Mouse (Mus musculus): ENCODE measurements around the gene Mvb12b. TPM values are rescaled to one million over a fixed set of nuclear protein-coding genes. Genes with fewer than 3 reads are reported as not detected.

The Mvb12b gene
- polyA plus RNA-seq, 1 experiment, result 79.3 TPM

DNA sequence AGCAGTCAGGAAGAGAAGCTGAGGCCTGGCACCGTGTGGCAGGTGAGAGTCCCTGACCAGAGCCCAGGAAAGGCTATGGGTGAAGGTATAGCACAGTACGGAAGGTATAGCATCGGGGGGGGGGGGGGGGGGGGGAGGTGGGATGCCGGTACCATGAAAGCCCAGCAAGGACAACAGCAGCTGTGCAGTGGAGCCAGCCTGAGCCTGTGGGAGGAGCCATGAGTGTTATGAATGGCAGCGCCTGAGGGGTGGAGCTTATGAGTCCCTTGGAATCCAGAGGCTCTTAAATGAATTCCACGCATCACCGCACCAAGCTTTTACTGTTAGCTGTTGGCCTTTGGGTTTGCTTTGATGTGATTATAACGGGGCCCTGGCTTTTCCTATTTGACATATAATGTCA is 123.3 kb downstream of the Mvb12b start:
- TF ChIP-seq POLR2A (IDR thresholded peaks at IDR 0.05; ENCODE audit: control insufficient read depth, extremely low read depth, insufficient read depth, low read length, poor library complexity) (no peak), CTCF (IDR thresholded peaks at IDR 0.05; ENCODE audit: borderline replicate concordance, control insufficient read depth, extremely low read depth, insufficient read depth, low read length, poor library complexity) (no peak)
- H3K36me3 ChIP-seq (ENCODE audit: control insufficient read depth, insufficient read depth, low read length), result no peaks in the 10 kb centered on the region
- H3K4me3 ChIP-seq (ENCODE audit: control insufficient read depth, insufficient read depth, low read length), result no peak overlapping the region
- 89% methylated on average over 8 of the region's 8 CpGs for WGBS
- DNase-seq, result no peak
- H3K27me3 ChIP-seq (ENCODE audit: control insufficient read depth, insufficient read depth, low read length), result no peaks in the 10 kb centered on the region
- H3K4me1 ChIP-seq (replicated peaks; ENCODE audit: control insufficient read depth, insufficient read depth, low read length), result no peaks in the 10 kb centered on the region
- H3K27ac ChIP-seq (ENCODE audit: control insufficient read depth, insufficient read depth, low read length), result no peak overlapping the region

DNA sequence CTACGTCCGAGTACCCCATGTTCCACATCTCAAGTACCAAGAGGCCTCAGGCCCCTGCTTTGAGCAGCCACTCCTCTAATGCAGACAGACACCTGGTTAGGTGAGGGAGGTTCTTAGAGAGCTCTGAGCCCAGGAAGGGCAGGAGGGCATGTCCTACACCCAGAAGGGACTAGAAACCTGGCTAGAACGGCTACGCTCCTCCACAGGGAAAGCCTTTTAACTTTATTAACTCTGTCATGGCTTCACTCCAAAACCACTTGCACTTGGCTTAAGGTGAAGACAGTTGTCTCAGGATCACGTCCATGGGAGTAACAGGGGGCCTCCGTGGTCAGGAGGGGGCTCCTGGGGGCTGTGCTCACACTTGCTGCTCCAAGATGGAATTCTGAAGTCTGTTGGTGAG is 125.5 kb downstream of the Mvb12b start:
- WGBS, result 86% methylated on average over 6 of the region's 6 CpGs
- Histone ChIP-seq H3K4me1 (replicated peaks; ENCODE audit: control insufficient read depth, insufficient read depth, low read length) (peaks cover 15% of the 10 kb centered on the region), H3K27ac (ENCODE audit: control insufficient read depth, insufficient read depth, low read length) (no peak overlapping the region), H3K27me3 (ENCODE audit: control insufficient read depth, insufficient read depth, low read length) (no peaks in the 10 kb centered on the region), H3K36me3 (ENCODE audit: control insufficient read depth, insufficient read depth, low read length) (no peaks in the 10 kb centered on the region), H3K4me3 (ENCODE audit: control insufficient read depth, insufficient read depth, low read length) (no peak overlapping the region)
- DNase-seq, result no peak
- TF ChIP-seq POLR2A (IDR thresholded peaks at IDR 0.05; ENCODE audit: control insufficient read depth, extremely low read depth, insufficient read depth, low read length, poor library complexity) (no peak), CTCF (IDR thresholded peaks at IDR 0.05; ENCODE audit: borderline replicate concordance, control insufficient read depth, extremely low read depth, insufficient read depth, low read length, poor library complexity) (no peak)

- Histone ChIP-seq H3K4me1 (replicated peaks; ENCODE audit: control insufficient read depth, insufficient read depth, low read length) (peaks cover 31% of the 10 kb centered on the region), H3K36me3 (ENCODE audit: control insufficient read depth, insufficient read depth, low read length) (no peaks in the 10 kb centered on the region)
- WGBS, result 94% methylated on average over 13 of the region's 13 CpGs
Measured at GRCm38 (mm10) chr2:33760571-33760991, 127.2 kb downstream of the Mvb12b start.

DNA sequence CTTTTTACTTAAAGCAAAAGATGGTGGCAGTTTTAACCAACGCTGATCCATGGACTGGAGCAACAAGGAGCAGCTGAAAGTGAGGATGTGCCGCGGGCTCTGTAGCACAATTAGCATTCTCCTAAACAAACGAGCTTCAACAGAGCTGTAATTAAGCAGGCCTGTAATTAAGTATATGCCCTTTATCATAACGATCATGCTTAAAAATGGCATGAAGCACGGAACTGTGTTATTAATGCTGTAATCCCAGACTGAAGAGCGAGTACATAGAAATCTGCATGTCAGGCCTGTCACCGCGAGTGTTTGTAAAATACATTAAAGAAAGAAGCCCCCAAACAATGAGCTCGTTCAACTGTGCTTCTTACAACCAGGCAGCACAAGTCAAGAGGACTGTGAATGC is 128.3 kb downstream of the Mvb12b start:
- H3K4me3 ChIP-seq (ENCODE audit: control insufficient read depth, insufficient read depth, low read length), result no peak overlapping the region
- no peaks in the 10 kb centered on the region for H3K36me3 ChIP-seq (ENCODE audit: control insufficient read depth, insufficient read depth, low read length)
- TF ChIP-seq CTCF (IDR thresholded peaks at IDR 0.05; ENCODE audit: borderline replicate concordance, control insufficient read depth, extremely low read depth, insufficient read depth, low read length, poor library complexity) (no peak), POLR2A (IDR thresholded peaks at IDR 0.05; ENCODE audit: control insufficient read depth, extremely low read depth, insufficient read depth, low read length, poor library complexity) (no peak)
- H3K4me1 ChIP-seq (replicated peaks; ENCODE audit: control insufficient read depth, insufficient read depth, low read length), result peaks cover 43% of the 10 kb centered on the region
- no peaks in the 10 kb centered on the region for H3K27me3 ChIP-seq (ENCODE audit: control insufficient read depth, insufficient read depth, low read length)
- 98% methylated on average over 10 of the region's 10 CpGs for WGBS
- H3K27ac ChIP-seq (ENCODE audit: control insufficient read depth, insufficient read depth, low read length), result no peak overlapping the region
- DNase-seq, result no peak

More at GRCm38 (mm10) chr2:33760571-33760991, 127.2 kb downstream of the Mvb12b start:
- TF ChIP-seq CTCF (IDR thresholded peaks at IDR 0.05; ENCODE audit: borderline replicate concordance, control insufficient read depth, extremely low read depth, insufficient read depth, low read length, poor library complexity), result no peak
- no peak for TF ChIP-seq POLR2A (IDR thresholded peaks at IDR 0.05; ENCODE audit: control insufficient read depth, extremely low read depth, insufficient read depth, low read length, poor library complexity)
- Histone ChIP-seq H3K27me3 (ENCODE audit: control insufficient read depth, insufficient read depth, low read length) (no peaks in the 10 kb centered on the region), H3K27ac (ENCODE audit: control insufficient read depth, insufficient read depth, low read length) (no peak overlapping the region), H3K4me3 (ENCODE audit: control insufficient read depth, insufficient read depth, low read length) (no peak overlapping the region)
- DNase-seq, result no peak

GRCm38 (mm10) chr2:33755633-33756020 is 132.1 kb downstream of the Mvb12b start:
- WGBS, result 3% methylated on average over 6 of the region's 6 CpGs
- peaks cover 56% of the 10 kb centered on the region for H3K4me1 ChIP-seq (replicated peaks; ENCODE audit: control insufficient read depth, insufficient read depth, low read length)
- DNase-seq, result peak; percentile 54
- no peak overlapping the region for H3K4me3 ChIP-seq (ENCODE audit: control insufficient read depth, insufficient read depth, low read length)
- H3K27ac ChIP-seq (ENCODE audit: control insufficient read depth, insufficient read depth, low read length), result peak overlapping the region; percentile 75
- no peaks in the 10 kb centered on the region for H3K36me3 ChIP-seq (ENCODE audit: control insufficient read depth, insufficient read depth, low read length)
- TF ChIP-seq POLR2A (IDR thresholded peaks at IDR 0.05; ENCODE audit: control insufficient read depth, extremely low read depth, insufficient read depth, low read length, poor library complexity) (no peak), CTCF (IDR thresholded peaks at IDR 0.05; ENCODE audit: borderline replicate concordance, control insufficient read depth, extremely low read depth, insufficient read depth, low read length, poor library complexity) (no peak)
- no peaks in the 10 kb centered on the region for H3K27me3 ChIP-seq (ENCODE audit: control insufficient read depth, insufficient read depth, low read length)

GRCm38 (mm10) chr2:33754980-33755632 is 132.6 kb downstream of the Mvb12b start:
- TF ChIP-seq POLR2A (IDR thresholded peaks at IDR 0.05; ENCODE audit: control insufficient read depth, extremely low read depth, insufficient read depth, low read length, poor library complexity) (no peak), CTCF (IDR thresholded peaks at IDR 0.05; ENCODE audit: borderline replicate concordance, control insufficient read depth, extremely low read depth, insufficient read depth, low read length, poor library complexity) (no peak)
- peaks cover 56% of the 10 kb centered on the region for H3K4me1 ChIP-seq (replicated peaks; ENCODE audit: control insufficient read depth, insufficient read depth, low read length)
- no peaks in the 10 kb centered on the region for H3K36me3 ChIP-seq (ENCODE audit: control insufficient read depth, insufficient read depth, low read length)
- H3K4me3 ChIP-seq (ENCODE audit: control insufficient read depth, insufficient read depth, low read length), result no peak overlapping the region
- DNase-seq, result no peak
- WGBS, result 24% methylated on average over 7 of the region's 7 CpGs
- H3K27me3 ChIP-seq (ENCODE audit: control insufficient read depth, insufficient read depth, low read length), result no peaks in the 10 kb centered on the region
- peak overlapping the region; percentile 75 for H3K27ac ChIP-seq (ENCODE audit: control insufficient read depth, insufficient read depth, low read length)

GRCm38 (mm10) chr2:33754317-33754633 is 133.5 kb downstream of the Mvb12b start:
- no peak overlapping the region; the same call in 1 of the 2 replicates for H3K27ac ChIP-seq (ENCODE audit: control insufficient read depth, insufficient read depth, low read length)
- no peak for DNase-seq
- H3K4me1 ChIP-seq (replicated peaks; ENCODE audit: control insufficient read depth, insufficient read depth, low read length), result peaks cover 56% of the 10 kb centered on the region
- no peak for TF ChIP-seq POLR2A (IDR thresholded peaks at IDR 0.05; ENCODE audit: control insufficient read depth, extremely low read depth, insufficient read depth, low read length, poor library complexity)
- TF ChIP-seq CTCF (IDR thresholded peaks at IDR 0.05; ENCODE audit: borderline replicate concordance, control insufficient read depth, extremely low read depth, insufficient read depth, low read length, poor library complexity), result no peak
- WGBS, result 100% methylated on average over 3 of the region's 3 CpGs
- no peak overlapping the region for H3K4me3 ChIP-seq (ENCODE audit: control insufficient read depth, insufficient read depth, low read length)
- H3K27me3 ChIP-seq (ENCODE audit: control insufficient read depth, insufficient read depth, low read length), result no peaks in the 10 kb centered on the region
- H3K36me3 ChIP-seq (ENCODE audit: control insufficient read depth, insufficient read depth, low read length), result no peaks in the 10 kb centered on the region
